Mouse (Mus musculus) bone marrow macrophage, adult 2 months (primary cell): ENCODE data around the gene Plekhb1. TPM values are rescaled to one million over a fixed set of nuclear protein-coding genes. Genes with fewer than 3 reads are reported as not detected.

Experiments used
- H3K27ac ChIP-seq: 2 replicates; pipeline ENCODE4 v1.5.1; 2012; ENCODE audit warnings: low read depth, low read length; ENCODE audit not compliant: insufficient read depth
- H3K4me1 ChIP-seq: 2 replicates; pipeline ENCODE4 v1.6.1; 2012; ENCODE audit warnings: low read length; ENCODE audit not compliant: control insufficient read depth, insufficient read depth
- H3K4me3 ChIP-seq: 2 replicates; pipeline ENCODE4 v1.5.1; 2012; ENCODE audit warnings: mild to moderate bottlenecking, low read length, moderate library complexity; ENCODE audit not compliant: insufficient read depth
- CTCF ChIP-seq: IDR thresholded peaks from 2 replicates; pipeline ENCODE4 v1.5.1; 2012; ENCODE audit warnings: low read depth, mild to moderate bottlenecking, low read length, moderate library complexity
- POLR2A ChIP-seq: IDR thresholded peaks from 2 replicates; pipeline ENCODE4 v1.6.1; 2012; ENCODE audit warnings: mild to moderate bottlenecking, low read depth, low read length, borderline replicate concordance
- polyA plus RNA-seq: library from polyadenylated mRNA; stranded (reverse); fragments of >200 nt; gene quantifications from 2 replicates; pipeline ENCODE4 v1.2.4, GENCODE M21; 2012; ENCODE audit not compliant: missing spikeins, insufficient read depth, insufficient read length

Plekhb1 gene
- polyA plus RNA-seq, 1 experiment, result not detected

GRCm38 (mm10) chr7:100658093-100658578 is 4.1 kb downstream of the Plekhb1 start:
- no peak overlapping the region for H3K4me3 ChIP-seq
- TF ChIP-seq CTCF (no peak), POLR2A (no peak)

GRCm38 (mm10) chr7:100656739-100657138 is 5.5 kb downstream of the Plekhb1 start:
- peaks cover 7% of the 10 kb centered on the region for H3K4me1 ChIP-seq
- no peak for TF ChIP-seq CTCF
- TF ChIP-seq POLR2A, result no peak
- H3K4me3 ChIP-seq, result no peak overlapping the region
- no peak overlapping the region for H3K27ac ChIP-seq

More at GRCm38 (mm10) chr7:100658093-100658578, 4.1 kb downstream of the Plekhb1 start:
- Histone ChIP-seq H3K27ac (no peak overlapping the region), H3K4me1 (peaks cover 10% of the 10 kb centered on the region)

- Histone ChIP-seq H3K4me3 (no peak overlapping the region), H3K4me1 (no peaks in the 10 kb centered on the region), H3K27ac (no peak overlapping the region)
- TF ChIP-seq CTCF (no peak), POLR2A (no peak)
Observed at GRCm38 (mm10) chr7:100654441-100654840, 7.8 kb downstream of the Plekhb1 start.

- Histone ChIP-seq H3K27ac (no peak overlapping the region), H3K4me3 (no peak overlapping the region), H3K4me1 (no peaks in the 10 kb centered on the region)
- no peak for TF ChIP-seq POLR2A
- no peak for TF ChIP-seq CTCF
Observed at GRCm38 (mm10) chr7:100653480-100654266, 8.5 kb downstream of the Plekhb1 start.

- Histone ChIP-seq H3K4me1 (no peaks in the 10 kb centered on the region), H3K4me3 (no peak overlapping the region), H3K27ac (no peak overlapping the region)
- TF ChIP-seq POLR2A (no peak), CTCF (no peak)
Observed at GRCm38 (mm10) chr7:100651011-100651410, 11.2 kb downstream of the Plekhb1 start.

- no peak overlapping the region for H3K27ac ChIP-seq
- no peaks in the 10 kb centered on the region for H3K4me1 ChIP-seq
- TF ChIP-seq POLR2A, result no peak
- no peak for TF ChIP-seq CTCF
- H3K4me3 ChIP-seq, result no peak overlapping the region
Observed at GRCm38 (mm10) chr7:100650421-100650820, 11.8 kb downstream of the Plekhb1 start.

GRCm38 (mm10) chr7:100649826-100650225 is 12.4 kb downstream of the Plekhb1 start:
- Histone ChIP-seq H3K27ac (no peak overlapping the region), H3K4me1 (no peaks in the 10 kb centered on the region), H3K4me3 (no peak overlapping the region)
- TF ChIP-seq CTCF (no peak), POLR2A (no peak)

- no peak overlapping the region for H3K27ac ChIP-seq
- no peaks in the 10 kb centered on the region for H3K4me1 ChIP-seq
- no peak overlapping the region for H3K4me3 ChIP-seq
- TF ChIP-seq CTCF (no peak), POLR2A (no peak)
Observed at GRCm38 (mm10) chr7:100649095-100649494, 13.1 kb downstream of the Plekhb1 start.

GRCm38 (mm10) chr7:100645147-100645546 is 17.1 kb downstream of the Plekhb1 start:
- TF ChIP-seq CTCF (peak; percentile 57; the same call in 1 of the 2 replicates), POLR2A (no peak)
- H3K27ac ChIP-seq, result no peak overlapping the region
- no peak overlapping the region for H3K4me3 ChIP-seq
- H3K4me1 ChIP-seq, result no peaks in the 10 kb centered on the region

GRCm38 (mm10) chr7:100642413-100642812 is 19.8 kb downstream of the Plekhb1 start:
- TF ChIP-seq CTCF (no peak), POLR2A (no peak)
- Histone ChIP-seq H3K4me3 (no peak overlapping the region), H3K4me1 (no peaks in the 10 kb centered on the region), H3K27ac (no peak overlapping the region)

- Histone ChIP-seq H3K4me1 (no peaks in the 10 kb centered on the region), H3K27ac (no peak overlapping the region), H3K4me3 (no peak overlapping the region)
- no peak for TF ChIP-seq CTCF
- TF ChIP-seq POLR2A, result no peak
Observed at GRCm38 (mm10) chr7:100637657-100638056, 24.6 kb downstream of the Plekhb1 start.
